Mouse (Mus musculus) limb, embryonic 12.5 days (tissue): ENCODE measurements at regions not wholly inside any gene's neighbourhood (a gene's known extent, or its start where the extent isn't known, plus 50 kb on each side); places are given as distances from the start of the nearest gene placed in this dataset.

Experiments used
- ATAC-seq: fragments of 200-750 bp; cut with Nextera tagmentation; 2 replicates; pipeline ENCODE4 v1.8.0; 2017; ENCODE audit warnings: low read depth, moderate TSS enrichment; ENCODE audit not compliant: insufficient number of reproducible peaks, insufficient read depth, low FRiP score, low TSS enrichment
- H3K27ac ChIP-seq: fragments of 300-500 bp; sonication (generic); 2 replicates; pipeline ENCODE4 v1.5.1; 2016; ENCODE audit warnings: mild to moderate bottlenecking, moderate library complexity
- H3K27me3 ChIP-seq: fragments of 300-500 bp; sonication (generic); 2 replicates; pipeline ENCODE4 v1.6.1; 2016; ENCODE audit warnings: mild to moderate bottlenecking, moderate library complexity
- H3K36me3 ChIP-seq: fragments of 300-500 bp; sonication (generic); 2 replicates; pipeline ENCODE4 v1.6.1; 2016; ENCODE audit warnings: mild to moderate bottlenecking, moderate library complexity
- H3K4me1 ChIP-seq: fragments of 300-500 bp; sonication (generic); replicated peaks from 2 replicates; pipeline ENCODE4 v1.6.1; 2016
- H3K4me2 ChIP-seq: fragments of 300-500 bp; sonication (generic); 2 replicates; pipeline ENCODE4 v1.6.1; 2016; ENCODE audit warnings: mild to moderate bottlenecking, moderate library complexity
- H3K4me3 ChIP-seq: fragments of 300-500 bp; sonication (generic); replicated peaks from 2 replicates; pipeline ENCODE4 v1.5.1; 2016; ENCODE audit warnings: mild to moderate bottlenecking
- H3K9ac ChIP-seq: fragments of 300-500 bp; sonication (generic); replicated peaks from 2 replicates; pipeline ENCODE4 v1.6.1; 2016; ENCODE audit warnings: mild to moderate bottlenecking, moderate library complexity
- H3K9me3 ChIP-seq: fragments of 300-500 bp; sonication (generic); 2 replicates; pipeline ENCODE4 v1.6.1; 2016; ENCODE audit warnings: mild to moderate bottlenecking, moderate library complexity
- WGBS: fragments of 180-500 bp; shearing (Covaris S2); methylation state at CpG from one replicate; pipeline ENCODE4 v1.1.7; 2016; 5-methylcytosine and 5-hydroxymethylcytosine counted together

GRCm38 (mm10) chr13:37104410-37105294 lies 54.6 kb upstream of the F13a1 start:
- no peak overlapping the region for H3K27ac ChIP-seq
- no peaks in the 10 kb centered on the region for H3K36me3 ChIP-seq
- no peaks in the 10 kb centered on the region for H3K9me3 ChIP-seq
- 68% methylated on average over 9 of the region's 9 CpGs for WGBS
- H3K9ac ChIP-seq, result no peak overlapping the region
- H3K27me3 ChIP-seq, result no peaks in the 10 kb centered on the region
- H3K4me1 ChIP-seq, result peaks cover 11% of the 10 kb centered on the region
- ATAC-seq, result no peak
- 0 out of 2 replicates have a peak overlapping the region, but pooled peaks have one; percentile 35 for H3K4me2 ChIP-seq
- H3K4me3 ChIP-seq, result no peak overlapping the region

GRCm38 (mm10) chr13:37103741-37104296 lies 53.8 kb upstream of the F13a1 start:
- Histone ChIP-seq H3K36me3 (no peaks in the 10 kb centered on the region), H3K27ac (no peak overlapping the region), H3K4me2 (peak overlapping the region; percentile 35), H3K9ac (no peak overlapping the region), H3K9me3 (0 out of 2 replicates have a peak, but pooled peaks cover 3% of the 10 kb centered on the region), H3K27me3 (no peaks in the 10 kb centered on the region), H3K4me1 (peaks cover 11% of the 10 kb centered on the region), H3K4me3 (no peak overlapping the region)
- peak; percentile 80 for ATAC-seq
- 27% methylated on average over 6 of the region's 6 CpGs for WGBS

- H3K4me1 ChIP-seq, result peaks cover 11% of the 10 kb centered on the region
- WGBS, result 87% methylated on average over 4 of the region's 4 CpGs
- H3K9ac ChIP-seq, result no peak overlapping the region
- no peak overlapping the region for H3K4me2 ChIP-seq
- H3K27ac ChIP-seq, result no peak overlapping the region
- no peak for ATAC-seq
- 0 out of 2 replicates have a peak, but pooled peaks cover 3% of the 10 kb centered on the region for H3K9me3 ChIP-seq
- no peaks in the 10 kb centered on the region for H3K36me3 ChIP-seq
- no peak overlapping the region for H3K4me3 ChIP-seq
- H3K27me3 ChIP-seq, result no peaks in the 10 kb centered on the region
These were observed 51.7 kb upstream of the F13a1 start for GRCm38 (mm10) chr13:37101755-37102154.
